Mouse (Mus musculus): Measurements from ENCODE around the gene Pgm3. TPM values are rescaled to one million over a fixed set of nuclear protein-coding genes. Genes with fewer than 3 reads are reported as not detected.
A peak's percentile ranks its signal among the peaks of the same experiment; 100 is the strongest.
"Not testable (repeated sequence)": the region's sequence is repeated elsewhere in the genome, so short reads cannot be mapped to it uniquely, and the experiment has no call there.

Gene Pgm3
- 27.5 and 37.3 TPM in 2 replicates for polyA plus RNA-seq (2014; fragmentation: Nextera tagmentation; extraction: Ambion mirVana)

GRCm38 (mm10) chr9:86571540-86572135 lies at the start of gene Pgm3, which contains the start of gene Rwdd2a:
Gene Pgm3, minus strand, starts transcription at chr9:86571842.
Gene Rwdd2a, plus strand, starts transcription at chr9:86571991.
- under 1% methylated on average over 59 of the region's 59 CpGs for WGBS
- H3K27ac ChIP-seq (ENCODE audit: low read depth, low read length): peak within 1 kb of the TSS; percentile 62; the same call in 1 of the 2 replicates
- peaks cover 8% of the 10 kb centered on the region; the same call in 1 of the 2 replicates for H3K4me1 ChIP-seq (ENCODE audit: control insufficient read depth, insufficient read depth, low read length)
- H3K4me2 ChIP-seq (replicated peaks; ENCODE audit: low read depth, low read length): peak within 1 kb of the TSS; percentile 100
- peaks cover 23% of the 10 kb centered on the region for H3K36me3 ChIP-seq (ENCODE audit: control insufficient read depth, insufficient read depth, low read length)
- H3K4me3 ChIP-seq (ENCODE audit: low read length): peak within 1 kb of the TSS; percentile 72
- no peaks in the 10 kb centered on the region for H3K9me3 ChIP-seq (ENCODE audit: control insufficient read depth, low read length)
- peak within 1 kb of the TSS; percentile 81 for H3K9ac ChIP-seq (ENCODE audit: low read depth, low read length)
- ATAC-seq (ENCODE audit: low FRiP score, low TSS enrichment): peak; percentile 98
- no peaks in the 10 kb centered on the region for H3K27me3 ChIP-seq (ENCODE audit: control insufficient read depth, insufficient read depth, low read length)

- Histone ChIP-seq H3K9ac (ENCODE audit: low read depth, low read length) (no peak overlapping the region), H3K27me3 (ENCODE audit: control insufficient read depth, insufficient read depth, low read length) (no peaks in the 10 kb centered on the region), H3K4me2 (replicated peaks; ENCODE audit: low read depth, low read length) (no peak overlapping the region), H3K27ac (ENCODE audit: low read depth, low read length) (no peak overlapping the region), H3K4me3 (ENCODE audit: low read length) (no peak overlapping the region), H3K9me3 (ENCODE audit: control insufficient read depth, low read length) (no peaks in the 10 kb centered on the region), H3K36me3 (ENCODE audit: control insufficient read depth, insufficient read depth, low read length) (no peaks in the 10 kb centered on the region), H3K4me1 (ENCODE audit: control insufficient read depth, insufficient read depth, low read length) (no peaks in the 10 kb centered on the region)
- 78% methylated on average over 10 of the region's 10 CpGs for WGBS
- ATAC-seq (ENCODE audit: low FRiP score, low TSS enrichment): no peak
Observed at GRCm38 (mm10) chr9:86619341-86620139, 47.9 kb upstream of the Pgm3 start.

- Histone ChIP-seq H3K4me3 (ENCODE audit: low read length) (no peak overlapping the region), H3K4me1 (ENCODE audit: control insufficient read depth, insufficient read depth, low read length) (no peaks in the 10 kb centered on the region), H3K9ac (ENCODE audit: low read depth, low read length) (no peak overlapping the region), H3K9me3 (ENCODE audit: control insufficient read depth, low read length) (no peaks in the 10 kb centered on the region), H3K36me3 (ENCODE audit: control insufficient read depth, insufficient read depth, low read length) (no peaks in the 10 kb centered on the region), H3K4me2 (replicated peaks; ENCODE audit: low read depth, low read length) (no peak overlapping the region), H3K27me3 (ENCODE audit: control insufficient read depth, insufficient read depth, low read length) (no peaks in the 10 kb centered on the region), H3K27ac (ENCODE audit: low read depth, low read length) (no peak overlapping the region)
- 71% methylated on average over 7 of the region's 7 CpGs for WGBS
- ATAC-seq (ENCODE audit: low FRiP score, low TSS enrichment): no peak
Observed at GRCm38 (mm10) chr9:86617837-86618492, 46.3 kb upstream of the Pgm3 start.

GRCm38 (mm10) chr9:86615765-86616164 lies 44.1 kb upstream of the Pgm3 start:
- H3K4me2 ChIP-seq (replicated peaks; ENCODE audit: low read depth, low read length): no peak overlapping the region
- no peak for ATAC-seq (ENCODE audit: low FRiP score, low TSS enrichment)
- H3K36me3 ChIP-seq (ENCODE audit: control insufficient read depth, insufficient read depth, low read length): no peaks in the 10 kb centered on the region
- H3K9ac ChIP-seq (ENCODE audit: low read depth, low read length): no peak overlapping the region
- no peaks in the 10 kb centered on the region for H3K4me1 ChIP-seq (ENCODE audit: control insufficient read depth, insufficient read depth, low read length)
- no peaks in the 10 kb centered on the region for H3K27me3 ChIP-seq (ENCODE audit: control insufficient read depth, insufficient read depth, low read length)
- H3K9me3 ChIP-seq (ENCODE audit: control insufficient read depth, low read length): no peaks in the 10 kb centered on the region
- no peak overlapping the region for H3K4me3 ChIP-seq (ENCODE audit: low read length)
- WGBS: 75% methylated on average over 1 of the region's 1 CpGs
- H3K27ac ChIP-seq (ENCODE audit: low read depth, low read length): no peak overlapping the region

GRCm38 (mm10) chr9:86612091-86612490 lies 40.4 kb upstream of the Pgm3 start:
- Histone ChIP-seq H3K9me3 (ENCODE audit: control insufficient read depth, low read length) (no peaks in the 10 kb centered on the region), H3K4me3 (ENCODE audit: low read length) (no peak overlapping the region), H3K27ac (ENCODE audit: low read depth, low read length) (no peak overlapping the region), H3K4me2 (replicated peaks; ENCODE audit: low read depth, low read length) (no peak overlapping the region), H3K9ac (ENCODE audit: low read depth, low read length) (no peak overlapping the region), H3K27me3 (ENCODE audit: control insufficient read depth, insufficient read depth, low read length) (no peaks in the 10 kb centered on the region), H3K36me3 (ENCODE audit: control insufficient read depth, insufficient read depth, low read length) (no peaks in the 10 kb centered on the region), H3K4me1 (ENCODE audit: control insufficient read depth, insufficient read depth, low read length) (no peaks in the 10 kb centered on the region)
- 91% methylated on average over 4 of the region's 4 CpGs for WGBS
- ATAC-seq (ENCODE audit: low FRiP score, low TSS enrichment): no peak

GRCm38 (mm10) chr9:86605776-86606175 lies 34.1 kb upstream of the Pgm3 start:
- no peak overlapping the region for H3K4me2 ChIP-seq (replicated peaks; ENCODE audit: low read depth, low read length)
- H3K27ac ChIP-seq (ENCODE audit: low read depth, low read length): no peak overlapping the region
- no peaks in the 10 kb centered on the region for H3K36me3 ChIP-seq (ENCODE audit: control insufficient read depth, insufficient read depth, low read length)
- no peak overlapping the region for H3K9ac ChIP-seq (ENCODE audit: low read depth, low read length)
- H3K4me1 ChIP-seq (ENCODE audit: control insufficient read depth, insufficient read depth, low read length): no peaks in the 10 kb centered on the region
- 89% methylated on average over 6 of the region's 6 CpGs for WGBS
- H3K4me3 ChIP-seq (ENCODE audit: low read length): no peak overlapping the region
- H3K27me3 ChIP-seq (ENCODE audit: control insufficient read depth, insufficient read depth, low read length): no peaks in the 10 kb centered on the region
- ATAC-seq (ENCODE audit: low FRiP score, low TSS enrichment): no peak
- H3K9me3 ChIP-seq (ENCODE audit: control insufficient read depth, low read length): no peaks in the 10 kb centered on the region

- WGBS: 69% methylated on average over 8 of the region's 8 CpGs
- Histone ChIP-seq H3K4me3 (ENCODE audit: low read length) (no peak overlapping the region), H3K9ac (ENCODE audit: low read depth, low read length) (no peak overlapping the region), H3K36me3 (ENCODE audit: control insufficient read depth, insufficient read depth, low read length) (no peaks in the 10 kb centered on the region), H3K4me2 (replicated peaks; ENCODE audit: low read depth, low read length) (no peak overlapping the region), H3K27ac (ENCODE audit: low read depth, low read length) (no peak overlapping the region), H3K9me3 (ENCODE audit: control insufficient read depth, low read length) (no peaks in the 10 kb centered on the region), H3K4me1 (ENCODE audit: control insufficient read depth, insufficient read depth, low read length) (no peaks in the 10 kb centered on the region), H3K27me3 (ENCODE audit: control insufficient read depth, insufficient read depth, low read length) (no peaks in the 10 kb centered on the region)
- ATAC-seq (ENCODE audit: low FRiP score, low TSS enrichment): no peak
Observed at GRCm38 (mm10) chr9:86599723-86600303, 28.2 kb upstream of the Pgm3 start.

- H3K4me3 ChIP-seq (ENCODE audit: low read length); H3K9ac ChIP-seq (ENCODE audit: low read depth, low read length); H3K27me3 ChIP-seq (ENCODE audit: control insufficient read depth, insufficient read depth, low read length); H3K27ac ChIP-seq (ENCODE audit: low read depth, low read length); H3K9me3 ChIP-seq (ENCODE audit: control insufficient read depth, low read length); H3K36me3 ChIP-seq (ENCODE audit: control insufficient read depth, insufficient read depth, low read length); ATAC-seq (ENCODE audit: low FRiP score, low TSS enrichment); H3K4me2 ChIP-seq (replicated peaks; ENCODE audit: low read depth, low read length); H3K4me1 ChIP-seq (ENCODE audit: control insufficient read depth, insufficient read depth, low read length): not testable (repeated sequence)
Observed at GRCm38 (mm10) chr9:86596983-86597382, 25.3 kb upstream of the Pgm3 start.
